Mouse (Mus musculus) stomach, embryonic 16.5 days (tissue): Measurements from ENCODE around the gene Paics. TPM values are rescaled to one million over a fixed set of nuclear protein-coding genes. Genes with fewer than 3 reads are reported as not detected.

ENCODE experiments used
- ATAC-seq: fragments of 200-750 bp; cut with Nextera tagmentation; 2 replicates; pipeline ENCODE4 v1.8.0; 2017; ENCODE audit warnings: moderate number of reproducible peaks, moderate TSS enrichment; ENCODE audit not compliant: insufficient read depth, low FRiP score
- H3K27ac ChIP-seq: fragments of 300-500 bp; sonication (generic); 2 replicates; pipeline ENCODE4 v1.5.1; 2014; ENCODE audit warnings: low read length
- H3K27me3 ChIP-seq: fragments of 300-500 bp; sonication (generic); 2 replicates; pipeline ENCODE4 v1.6.1; 2014; ENCODE audit warnings: low read length, control low read depth, mixed read lengths; ENCODE audit not compliant: control insufficient read depth, insufficient read depth
- H3K36me3 ChIP-seq: fragments of 300-500 bp; sonication (generic); 2 replicates; pipeline ENCODE4 v1.6.1; 2014; ENCODE audit warnings: low read length; ENCODE audit not compliant: control insufficient read depth, insufficient read depth
- H3K4me1 ChIP-seq: fragments of 300-500 bp; sonication (generic); 2 replicates; pipeline ENCODE4 v1.6.1; 2014; ENCODE audit warnings: low read length, control low read depth, mixed read lengths; ENCODE audit not compliant: control insufficient read depth, insufficient read depth
- H3K4me2 ChIP-seq: fragments of 300-500 bp; sonication (generic); 2 replicates; pipeline ENCODE4 v1.6.1; 2014; ENCODE audit warnings: low read depth, low read length, mixed read lengths
- H3K4me3 ChIP-seq: fragments of 300-500 bp; sonication (generic); replicated peaks from 2 replicates; pipeline ENCODE4 v1.5.1; 2014; ENCODE audit warnings: mild to moderate bottlenecking, low read length
- H3K9ac ChIP-seq: fragments of 300-500 bp; sonication (generic); 2 replicates; pipeline ENCODE4 v1.6.1; 2014; ENCODE audit warnings: low read length
- H3K9me3 ChIP-seq: fragments of 300-500 bp; sonication (generic); replicated peaks from 2 replicates; pipeline ENCODE4 v1.6.1; 2016; ENCODE audit warnings: low read length, control low read depth; ENCODE audit not compliant: control insufficient read depth
- WGBS: fragments of 180-500 bp; shearing (Covaris S2); extraction: QIAGEN DNeasy Blood & Tissue Kit; methylation state at CpG from one replicate; pipeline ENCODE4 v1.1.7; 2014; 5-methylcytosine and 5-hydroxymethylcytosine counted together
- polyA plus RNA-seq: library from polyadenylated mRNA; unstranded; fragments of >200 nt; fragmentation: Nextera tagmentation; extraction: Ambion mirVana; gene quantifications from 2 replicates; pipeline ENCODE4 v1.2.1, GENCODE M21; 2015

The Paics gene
- polyA plus RNA-seq, 1 experiment from 2014 or later: 210 TPM

DNA sequence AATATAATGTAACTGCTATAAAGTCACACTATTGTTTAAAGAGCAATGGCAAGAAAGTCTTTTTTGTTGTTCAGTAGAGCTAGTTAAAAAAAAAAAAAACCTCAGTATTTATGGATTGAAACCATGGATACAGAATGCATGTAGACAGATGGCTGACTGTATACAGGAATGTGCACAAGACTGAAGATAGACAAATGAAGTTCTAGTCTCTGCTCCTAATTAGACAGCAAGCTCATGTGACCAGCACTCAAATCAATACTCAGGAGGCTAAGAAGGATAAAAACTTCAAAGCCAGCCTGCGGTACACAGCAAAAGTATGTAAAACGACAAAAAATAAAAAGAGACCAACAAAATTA is 5.5 kb upstream of the Paics start:
- no peaks in the 10 kb centered on the region for H3K27me3 ChIP-seq
- 81% methylated on average over 2 of the region's 2 CpGs for WGBS
- no peak overlapping the region for H3K4me3 ChIP-seq
- no peaks in the 10 kb centered on the region for H3K9me3 ChIP-seq
- H3K27ac ChIP-seq: no peak overlapping the region
- peaks cover 16% of the 10 kb centered on the region for H3K4me1 ChIP-seq
- ATAC-seq: no peak
- no peak overlapping the region for H3K9ac ChIP-seq
- H3K4me2 ChIP-seq: no peak overlapping the region
- no peaks in the 10 kb centered on the region for H3K36me3 ChIP-seq

DNA sequence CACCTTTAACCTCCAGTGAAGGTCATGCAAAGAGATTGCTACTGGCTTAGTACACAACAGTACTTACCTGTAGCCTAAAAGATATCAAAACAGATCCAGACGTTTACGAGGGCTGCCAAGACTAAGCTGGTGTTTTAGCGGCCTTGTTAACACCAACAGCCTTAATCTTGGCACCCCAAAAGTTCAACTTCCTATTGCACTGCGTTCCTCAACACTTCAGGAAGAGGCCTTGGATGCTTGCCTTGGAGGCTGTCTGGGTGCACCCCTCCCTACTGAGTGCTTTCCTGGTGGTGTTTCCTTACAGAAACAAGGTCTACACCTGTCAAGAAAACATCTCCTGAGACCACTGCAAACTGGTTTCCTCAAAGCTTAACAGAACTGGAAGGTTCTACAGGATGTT is 4.0 kb upstream of the Paics start:
- H3K4me3 ChIP-seq: no peak overlapping the region
- no peaks in the 10 kb centered on the region for H3K9me3 ChIP-seq
- no peak overlapping the region for H3K4me2 ChIP-seq
- no peak overlapping the region for H3K27ac ChIP-seq
- H3K36me3 ChIP-seq: no peaks in the 10 kb centered on the region
- no peak overlapping the region for H3K9ac ChIP-seq
- no peak for ATAC-seq
- no peaks in the 10 kb centered on the region for H3K27me3 ChIP-seq
- 77% methylated on average over 4 of the region's 4 CpGs for WGBS
- H3K4me1 ChIP-seq: peaks cover 16% of the 10 kb centered on the region

DNA sequence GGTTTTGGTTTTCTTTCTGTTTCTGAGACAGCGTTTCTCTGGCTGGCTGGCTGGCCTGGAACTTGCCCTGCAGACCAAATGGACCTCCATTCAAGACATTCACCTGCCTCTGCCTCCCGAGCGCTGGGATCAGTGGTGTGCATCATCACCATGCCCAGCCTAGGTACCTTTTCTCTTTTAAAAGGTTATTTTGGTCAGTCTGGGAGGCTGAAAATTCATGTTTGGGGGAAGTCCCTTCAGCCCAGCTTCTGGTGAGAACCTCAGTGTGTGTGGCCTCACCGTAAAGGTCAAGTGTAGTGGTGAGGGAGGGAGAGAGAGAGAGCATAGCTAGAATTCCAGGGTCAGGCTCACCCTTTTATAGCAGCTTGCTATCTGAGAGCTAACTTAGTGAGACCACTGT is 3.3 kb upstream of the Paics start:
- H3K9me3 ChIP-seq: no peaks in the 10 kb centered on the region
- no peak for ATAC-seq
- no peaks in the 10 kb centered on the region for H3K27me3 ChIP-seq
- WGBS: 87% methylated on average over 4 of the region's 4 CpGs
- H3K4me1 ChIP-seq: peaks cover 16% of the 10 kb centered on the region
- no peak overlapping the region for H3K9ac ChIP-seq
- H3K4me2 ChIP-seq: no peak overlapping the region
- no peak overlapping the region for H3K27ac ChIP-seq
- no peak overlapping the region for H3K4me3 ChIP-seq
- no peaks in the 10 kb centered on the region for H3K36me3 ChIP-seq

DNA sequence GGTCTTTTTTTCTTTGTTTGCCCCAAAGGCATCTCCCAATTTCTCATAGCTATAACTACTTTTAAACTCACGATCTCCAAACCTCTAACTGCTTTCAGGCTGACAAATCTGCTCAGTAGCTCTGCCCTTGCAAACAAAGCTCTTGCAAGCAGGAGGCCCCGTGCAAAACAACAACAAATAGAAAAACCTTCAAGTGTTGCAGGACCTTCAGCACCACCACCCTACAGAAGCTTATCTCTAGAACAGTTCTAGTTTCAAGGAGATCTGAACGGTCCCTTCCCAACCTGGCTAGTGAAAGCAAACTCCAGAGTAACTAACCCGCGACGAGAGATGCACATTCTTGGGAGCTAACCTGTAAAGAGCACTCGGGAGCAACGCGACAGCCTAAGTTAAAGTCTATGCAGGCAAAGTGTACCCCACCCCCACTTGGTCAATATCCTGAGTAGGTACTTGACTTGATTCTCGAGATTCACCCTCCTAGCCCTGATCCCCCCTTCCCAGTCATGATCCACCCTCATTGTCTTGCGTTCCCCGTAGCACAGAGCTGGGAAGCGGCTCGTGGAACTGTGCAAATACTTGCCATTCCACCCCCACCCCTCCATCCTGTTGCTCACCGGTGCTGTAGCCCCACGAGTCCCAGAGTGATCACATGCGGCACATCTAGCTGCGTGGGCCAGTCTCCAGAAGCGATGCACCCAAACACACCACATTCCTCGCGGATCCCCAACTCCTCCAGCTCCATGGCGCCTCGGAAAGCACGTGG is 583 bp upstream of the Paics start:
- Histone ChIP-seq H3K27ac (peak overlapping the region; percentile 52), H3K27me3 (no peaks in the 10 kb centered on the region), H3K9ac (peak overlapping the region; percentile 74), H3K4me2 (peak overlapping the region; percentile 90), H3K9me3 (no peaks in the 10 kb centered on the region), H3K4me1 (peaks cover 16% of the 10 kb centered on the region), H3K36me3 (no peaks in the 10 kb centered on the region), H3K4me3 (peak overlapping the region; percentile 67)
- WGBS: under 1% methylated on average over 24 of the region's 24 CpGs
- ATAC-seq: no peak; the same call in none of the 2 replicates

DNA sequence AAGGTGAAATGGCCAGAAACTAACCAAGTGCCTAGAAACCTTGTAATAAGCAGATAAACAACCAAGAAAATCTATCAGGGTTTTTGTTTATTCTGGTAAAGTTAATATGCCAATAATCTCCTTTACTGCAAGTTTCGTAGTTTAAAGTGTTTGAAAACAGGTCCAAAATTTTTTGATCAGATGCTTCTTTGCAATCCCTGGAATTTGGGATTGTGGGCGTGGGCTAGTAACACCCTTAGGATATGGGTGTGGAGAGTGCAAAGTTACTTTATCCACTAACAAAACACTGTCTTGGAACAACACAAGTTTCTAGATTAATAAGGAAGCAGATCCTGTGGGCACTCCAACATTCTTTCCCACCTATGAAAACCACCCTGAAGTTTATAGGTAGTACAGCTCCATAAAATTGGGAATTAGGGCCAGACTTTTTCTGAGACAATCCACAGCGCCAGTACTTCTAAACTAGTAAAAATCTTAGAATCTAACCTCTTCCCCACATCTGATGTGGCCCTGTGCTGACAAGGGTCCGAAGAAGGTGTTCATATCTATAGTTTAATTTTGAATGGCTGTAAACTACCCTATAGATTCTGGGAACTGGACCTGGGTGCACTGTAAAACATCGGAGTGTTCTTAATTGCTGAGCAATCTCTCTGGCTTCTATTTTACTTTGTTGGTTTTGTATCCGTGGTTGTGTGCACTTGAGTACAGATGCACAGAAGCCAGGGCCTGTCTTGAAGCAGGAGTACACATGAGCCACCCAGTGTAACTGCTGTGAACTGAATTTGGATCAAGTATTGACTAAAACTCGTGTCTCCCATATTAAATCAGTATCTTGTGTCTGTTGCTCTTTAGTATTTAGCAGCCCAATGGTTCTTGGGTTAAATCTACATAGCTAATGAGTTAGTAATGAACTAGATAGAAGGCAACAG is 1.3 kb downstream of the Paics start:
- Histone ChIP-seq H3K4me3 (peak overlapping the region; percentile 67), H3K4me1 (peaks cover 16% of the 10 kb centered on the region), H3K9me3 (no peaks in the 10 kb centered on the region), H3K36me3 (peaks cover under 1% of the 10 kb centered on the region; the same call in 1 of the 2 replicates), H3K27me3 (no peaks in the 10 kb centered on the region), H3K9ac (peak overlapping the region; percentile 70), H3K4me2 (peak overlapping the region; percentile 90), H3K27ac (peak overlapping the region; percentile 88)
- no peak for ATAC-seq
- WGBS: 8% methylated on average over 7 of the region's 7 CpGs

DNA sequence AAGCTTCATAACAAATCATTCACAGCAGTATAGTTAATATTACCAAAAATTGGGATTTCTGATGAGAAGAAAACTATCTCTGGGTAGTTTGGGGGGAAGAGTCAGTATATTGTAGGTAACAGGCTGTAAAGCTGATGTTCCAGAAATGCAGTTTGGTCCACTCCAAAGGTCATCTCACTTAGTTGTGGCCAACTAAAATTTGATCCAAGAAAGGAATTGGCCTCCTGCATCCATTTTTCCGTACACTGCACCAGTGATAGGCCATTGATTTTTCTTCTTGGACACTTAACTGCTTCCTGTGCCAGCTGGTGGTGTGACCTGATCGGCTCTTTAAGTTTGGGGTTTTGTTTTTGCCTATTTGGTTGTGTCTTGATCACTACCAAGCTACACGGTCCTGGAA is 2.7 kb downstream of the Paics start:
- WGBS: 69% methylated on average over 3 of the region's 3 CpGs
- H3K27ac ChIP-seq: no peak overlapping the region

DNA sequence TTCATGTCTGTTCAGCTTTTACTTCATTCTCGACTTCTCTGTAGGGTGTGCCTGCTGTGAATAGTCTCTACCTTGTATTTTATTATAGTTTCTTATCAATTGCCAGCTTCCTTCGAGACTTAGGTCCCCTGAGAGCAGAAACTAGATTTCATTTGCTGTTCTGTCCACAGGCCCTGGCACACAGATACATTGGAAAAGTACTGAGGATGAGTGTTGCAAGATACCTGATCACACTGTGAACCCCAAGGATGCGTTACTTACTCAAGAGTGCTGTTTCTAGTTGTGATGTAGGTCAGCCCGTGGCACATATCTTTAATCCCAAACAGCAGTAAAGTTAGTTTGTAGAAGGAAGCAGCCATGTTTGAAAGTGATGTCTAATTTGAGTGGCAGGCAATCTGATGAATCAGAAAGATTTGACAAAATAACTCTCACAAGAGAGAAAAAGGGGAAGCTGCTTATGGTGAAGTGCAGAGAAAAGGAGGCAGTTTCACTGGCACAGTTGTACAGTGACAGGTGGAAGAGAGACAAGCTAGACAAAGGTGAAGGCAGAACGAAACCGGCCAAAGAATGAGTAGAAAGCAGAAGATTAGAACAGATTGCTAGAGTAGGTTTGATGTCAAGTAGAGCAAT is 3.3 kb downstream of the Paics start:
- H3K36me3 ChIP-seq: peaks cover 13% of the 10 kb centered on the region
- H3K27ac ChIP-seq: no peak overlapping the region
- H3K9me3 ChIP-seq: no peaks in the 10 kb centered on the region
- no peak overlapping the region for H3K9ac ChIP-seq
- no peak overlapping the region for H3K4me3 ChIP-seq
- ATAC-seq: no peak
- peaks cover 11% of the 10 kb centered on the region for H3K4me1 ChIP-seq
- no peak overlapping the region for H3K4me2 ChIP-seq
- H3K27me3 ChIP-seq: no peaks in the 10 kb centered on the region
- 73% methylated on average over 6 of the region's 6 CpGs for WGBS

More for the DNA sequence above, 2.7 kb downstream of the Paics start:
- H3K36me3 ChIP-seq: peaks cover 11% of the 10 kb centered on the region; the same call in 1 of the 2 replicates
- no peak overlapping the region for H3K4me2 ChIP-seq
- H3K9ac ChIP-seq: no peak overlapping the region
- H3K27me3 ChIP-seq: no peaks in the 10 kb centered on the region
- no peak for ATAC-seq
- H3K4me3 ChIP-seq: no peak overlapping the region
- no peaks in the 10 kb centered on the region for H3K9me3 ChIP-seq
- H3K4me1 ChIP-seq: peaks cover 11% of the 10 kb centered on the region

DNA sequence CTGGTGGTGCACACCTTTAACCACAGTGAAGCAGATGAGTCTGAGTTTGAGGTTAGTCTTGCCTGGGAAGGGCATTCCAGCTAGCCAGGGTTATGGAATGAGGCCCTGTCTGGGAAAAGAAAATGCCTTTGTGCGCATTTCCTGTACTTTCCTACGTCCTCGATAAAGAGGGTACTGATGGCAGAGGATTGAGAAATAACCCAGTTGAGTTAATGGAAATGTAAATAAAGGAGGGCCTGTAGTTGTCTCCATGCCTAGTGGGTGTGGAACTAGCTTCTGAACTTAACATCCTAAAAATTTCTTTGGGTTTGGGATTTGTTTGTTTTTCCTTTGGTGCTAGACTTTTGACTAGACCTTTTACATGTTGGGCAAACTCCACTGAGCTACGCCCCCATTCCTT is 4.4 kb downstream of the Paics start:
- Histone ChIP-seq H3K9me3 (no peaks in the 10 kb centered on the region), H3K36me3 (peaks cover 16% of the 10 kb centered on the region), H3K4me1 (peaks cover 4% of the 10 kb centered on the region; the same call in 1 of the 2 replicates), H3K4me2 (no peak overlapping the region), H3K27ac (peak overlapping the region; percentile 55), H3K9ac (no peak overlapping the region), H3K27me3 (no peaks in the 10 kb centered on the region), H3K4me3 (no peak overlapping the region)
- WGBS: 63% methylated on average over 4 of the region's 4 CpGs
- no peak for ATAC-seq

DNA sequence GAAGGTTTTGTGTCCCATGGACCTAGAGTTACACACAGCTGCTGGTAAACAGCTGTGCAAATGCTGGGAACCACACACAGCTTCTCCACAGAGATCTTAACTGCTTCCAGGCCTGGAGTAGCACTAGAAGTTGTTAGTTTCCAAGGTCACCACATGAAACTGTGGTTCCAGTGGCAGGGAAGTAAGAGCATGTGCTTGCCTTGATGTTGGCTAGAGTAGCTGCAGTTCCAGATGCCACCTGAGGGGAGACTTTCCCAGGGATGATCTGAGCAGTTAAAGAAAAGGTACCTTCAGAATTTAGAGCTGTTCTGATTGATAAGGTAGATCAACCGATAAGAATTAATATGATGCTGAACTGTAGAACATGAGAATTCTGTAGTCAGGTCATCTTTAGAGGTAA is 6.8 kb downstream of the Paics start:
- Histone ChIP-seq H3K4me3 (no peak overlapping the region), H3K9ac (no peak overlapping the region), H3K4me1 (no peaks in the 10 kb centered on the region; the same call in 1 of the 2 replicates), H3K27ac (no peak overlapping the region), H3K36me3 (peaks cover 19% of the 10 kb centered on the region), H3K27me3 (no peaks in the 10 kb centered on the region), H3K9me3 (no peaks in the 10 kb centered on the region), H3K4me2 (no peak overlapping the region)
- no peak for ATAC-seq
- WGBS: 96% methylated on average over 1 of the region's 1 CpGs
